15 mouse cellular contexts compared by ENCODE assay signal in genomic region chr5:36259691-36260124, GRCm38 (mm10). TPM values are rescaled to one million over a fixed set of nuclear protein-coding genes. Genes with fewer than 3 reads are reported as not detected.
DNase-seq lines count a peak whose midpoint lies in the region; ATAC-seq and TF ChIP-seq lines count a peak whose summit lies in the region.
"Had no signal": no experiment of that assay in that cellular context is flagged by ENCODE, and none has a peak within 500 bp of the region (broad histone marks: within the 10 kb centered on the region; RNA-seq: fewer than 3 reads in every experiment).

No protein-coding gene starts in this region.

- H3K27ac ChIP-seq in forebrain, embryonic 14.5 days (ENCODE audit: low read depth, low read length), result peak overlapping the region; percentile 1; the same call in 1 of the 2 replicates
- H3K27ac ChIP-seq in liver, embryonic 11.5 days (ENCODE audit: low read depth, low read length), result no peak overlapping the region
- H3K27ac ChIP-seq in neural tube, embryonic 14.5 days (ENCODE audit: low read depth, low read length), result peak overlapping the region; percentile 49; the same call in 1 of the 2 replicates
- no peak overlapping the region for H3K27ac ChIP-seq in thymus, adult 2 months (ENCODE audit: control insufficient read depth, insufficient read depth, low read length)
- H3K27ac ChIP-seq: kidney, embryonic 15.5 days had no signal

- H3K4me1 ChIP-seq in forebrain, embryonic 14.5 days (ENCODE audit: control insufficient read depth, insufficient read depth, low read length), result peaks cover 26% of the 10 kb centered on the region
- H3K4me1 ChIP-seq in liver, embryonic 11.5 days (replicated peaks; ENCODE audit: control insufficient read depth, insufficient read depth, low read length), result no peaks in the 10 kb centered on the region; the same call in 1 of the 2 replicates
- H3K4me1 ChIP-seq in neural tube, embryonic 14.5 days (ENCODE audit: control insufficient read depth, insufficient read depth, low read length), result peaks cover 15% of the 10 kb centered on the region
- H3K4me1 ChIP-seq in thymus, adult 2 months (replicated peaks; ENCODE audit: control insufficient read depth, insufficient read depth, low read length), result peaks cover 12% of the 10 kb centered on the region
- no peaks in the 10 kb centered on the region for H3K4me1 ChIP-seq in lung, adult 2 months (ENCODE audit: control insufficient read depth, insufficient read depth, low read length)

- no peaks in the 10 kb centered on the region for H3K9me3 ChIP-seq in forebrain, embryonic 14.5 days (replicated peaks; ENCODE audit: control insufficient read depth, low read length)
- H3K9me3 ChIP-seq in liver, embryonic 11.5 days (ENCODE audit: control insufficient read depth, low read length), result no peaks in the 10 kb centered on the region
- no peaks in the 10 kb centered on the region for H3K9me3 ChIP-seq in neural tube, embryonic 14.5 days (ENCODE audit: control insufficient read depth, low read length)
- H3K9me3 ChIP-seq: kidney, embryonic 15.5 days had no signal

- H3K4me3 ChIP-seq in forebrain, embryonic 14.5 days (ENCODE audit: low read depth, low read length), result no peak overlapping the region
- no peak overlapping the region for H3K4me3 ChIP-seq in liver, embryonic 11.5 days (ENCODE audit: low read depth, low read length)
- H3K4me3 ChIP-seq in neural tube, embryonic 14.5 days (ENCODE audit: low read depth, low read length), result no peak overlapping the region
- no peak overlapping the region for H3K4me3 ChIP-seq in thymus, adult 2 months (ENCODE audit: control insufficient read depth, insufficient read depth, low read length)
- no peak overlapping the region for H3K4me3 ChIP-seq in lung, adult 2 months (replicated peaks; ENCODE audit: extremely low read depth, low read depth, low read length)
- H3K4me3 ChIP-seq: kidney, embryonic 15.5 days had no signal

- 36% methylated on average over 6 of the region's 6 CpGs for WGBS in forebrain, embryonic 14.5 days
- WGBS in liver, embryonic 11.5 days, result 46% methylated on average over 6 of the region's 6 CpGs
- WGBS in neural tube, embryonic 14.5 days, result 32% methylated on average over 6 of the region's 6 CpGs
- WGBS in thymus, adult 2 months, result 85% methylated on average over 6 of the region's 6 CpGs
- 51% methylated on average over 6 of the region's 6 CpGs for WGBS in lung, adult 2 months

- no peak overlapping the region for H3K9ac ChIP-seq in forebrain, embryonic 14.5 days (ENCODE audit: low read length)
- no peak overlapping the region for H3K9ac ChIP-seq in liver, embryonic 11.5 days (ENCODE audit: low read depth, low read length)
- no peak overlapping the region for H3K9ac ChIP-seq in neural tube, embryonic 14.5 days (replicated peaks; ENCODE audit: low read depth, low read length)
- H3K9ac ChIP-seq: kidney, embryonic 15.5 days had no signal

- DNase-seq in layer of hippocampus, adult 11-12 months (ENCODE audit: low spot score), result peak; percentile 18
- no peak for DNase-seq in layer of hippocampus, adult 8-10 months (ENCODE audit: low spot score in 2 of 2)
- DNase-seq in forebrain, embryonic 14.5 days (ENCODE audit: low spot score), result peak; percentile 72
- no peak for DNase-seq in liver, embryonic 11.5 days (ENCODE audit: low spot score)
- DNase-seq in yolk sac, embryonic 10.5 days (ENCODE audit: low spot score), result no peak
- no peak for DNase-seq in thymus, adult 2 months
- no peak for DNase-seq in lung, adult 2 months
- DNase-seq: adrenal gland, adult 2 months; heart, adult 11 months; heart, postnatal 36 days; lung, postnatal 14 days had no signal

- no peak overlapping the region for H3K4me2 ChIP-seq in forebrain, embryonic 14.5 days (ENCODE audit: low read length)
- no peak overlapping the region for H3K4me2 ChIP-seq in liver, embryonic 11.5 days
- H3K4me2 ChIP-seq in neural tube, embryonic 14.5 days (ENCODE audit: low read depth, low read length), result no peak overlapping the region
- H3K4me2 ChIP-seq: kidney, embryonic 15.5 days had no signal

- no peaks in the 10 kb centered on the region for H3K27me3 ChIP-seq in forebrain, embryonic 14.5 days (replicated peaks; ENCODE audit: control insufficient read depth, insufficient read depth, low read length)
- no peaks in the 10 kb centered on the region for H3K27me3 ChIP-seq in liver, embryonic 11.5 days (replicated peaks; ENCODE audit: control insufficient read depth, insufficient read depth, low read length)
- H3K27me3 ChIP-seq in neural tube, embryonic 14.5 days (ENCODE audit: control insufficient read depth, insufficient read depth, low read length), result no peaks in the 10 kb centered on the region
- no peaks in the 10 kb centered on the region for H3K27me3 ChIP-seq in thymus, adult 2 months (ENCODE audit: control insufficient read depth, insufficient read depth, low read length)
- H3K27me3 ChIP-seq: kidney, embryonic 15.5 days had no signal

- no peak for TF ChIP-seq POLR2A in thymus, adult 2 months (IDR thresholded peaks at IDR 0.05; ENCODE audit: control insufficient read depth, extremely low read depth, insufficient read depth, low read length, poor library complexity)
- TF ChIP-seq POLR2A in lung, adult 2 months (IDR thresholded peaks at IDR 0.05; ENCODE audit: borderline replicate concordance, extremely low read depth, low read depth, low read length), result no peak

- ATAC-seq in forebrain, embryonic 14.5 days, result peak; percentile 71; the same call in 1 of the 2 replicates
- ATAC-seq in liver, embryonic 11.5 days (replicated peaks; ENCODE audit: low FRiP score), result peak; percentile 54; the same call in 1 of the 2 replicates
- ATAC-seq in neural tube, embryonic 14.5 days (ENCODE audit: low read depth), result peak; percentile 25; the same call in 1 of the 2 replicates

- no peak for TF ChIP-seq CTCF in thymus, adult 2 months (IDR thresholded peaks at IDR 0.05; ENCODE audit: borderline replicate concordance, control insufficient read depth, extremely low read depth, insufficient read depth, low read length, poor library complexity)
- no peak for TF ChIP-seq CTCF in lung, adult 2 months (IDR thresholded peaks at IDR 0.05; ENCODE audit: insufficient read depth, low read length)

- no peaks in the 10 kb centered on the region for H3K36me3 ChIP-seq in forebrain, embryonic 14.5 days (ENCODE audit: control insufficient read depth, insufficient read depth, low read length)
- no peaks in the 10 kb centered on the region for H3K36me3 ChIP-seq in liver, embryonic 11.5 days (ENCODE audit: control insufficient read depth, insufficient read depth, low read length)
- H3K36me3 ChIP-seq in neural tube, embryonic 14.5 days (ENCODE audit: control insufficient read depth, insufficient read depth, low read length), result no peaks in the 10 kb centered on the region
- no peaks in the 10 kb centered on the region for H3K36me3 ChIP-seq in thymus, adult 2 months (ENCODE audit: control insufficient read depth, insufficient read depth, low read length)
- H3K36me3 ChIP-seq: kidney, embryonic 15.5 days had no signal

RNA-seq across cellular contexts. Expression of gene Psapl1, which starts 55.9 kb away (rescaled TPM):
- total RNA-seq in layer of hippocampus, adult 8-10 months (2022), result not detected
- not detected in 2 replicates for polyA plus RNA-seq in forebrain, embryonic 14.5 days (2014; fragmentation: Nextera tagmentation; extraction: Ambion mirVana)
- 0.07 TPM in 1 of 2 replicates, not detected in the other for polyA plus RNA-seq in liver, embryonic 11.5 days (2014; fragmentation: Nextera tagmentation; extraction: Ambion mirVana)
- not detected in 2 replicates for polyA plus RNA-seq in neural tube, embryonic 14.5 days (2014; fragmentation: Nextera tagmentation; extraction: Ambion mirVana)
- polyA plus RNA-seq in thymus, adult 2 months (2012; rRNA removed), result 1.2 and 2.1 TPM in 2 replicates
- polyA plus RNA-seq in lung, adult 2 months (2012; rRNA removed), result 0.11 and 25.6 TPM in 2 replicates
- total RNA-seq: adrenal gland, adult 2 months; heart, postnatal 36 days; left cerebral cortex, postnatal 25 days had no signal
- polyA plus RNA-seq: adrenal gland, adult 2 months; frontal cortex, adult 2 months had no signal

Comparison
In these comparisons a context has a peak if more than half of its experiments do, and no peak if none do; other contexts are left out.
1. DNase-seq: peak in layer of hippocampus, adult 11-12 months (single experiment) and forebrain, embryonic 14.5 days (single experiment); none in layer of hippocampus, adult 8-10 months (0 of 2), liver, embryonic 11.5 days (single experiment), yolk sac, embryonic 10.5 days (single experiment), thymus, adult 2 months (single experiment) and lung, adult 2 months (single experiment).
2. H3K27ac ChIP-seq: peak in forebrain, embryonic 14.5 days (single experiment) and neural tube, embryonic 14.5 days (single experiment); none in liver, embryonic 11.5 days (single experiment) and thymus, adult 2 months (single experiment).
3. Peak in every context shown above with its lines, with median percentiles within 50 percentile points of each other: ATAC-seq.